Mouse (Mus musculus) cerebellum, adult 2 months (tissue): ENCODE data around the gene Dok3.

Experiments used
- CTCF ChIP-seq: fragments of 200-500 bp; IDR thresholded peaks from 2 replicates; pipeline ENCODE4 v1.5.1; 2011; ENCODE audit warnings: low read depth, mild to moderate bottlenecking, control low read depth, low read length, moderate library complexity, borderline replicate concordance; ENCODE audit not compliant: insufficient read depth
- POLR2A ChIP-seq: fragments of 200-500 bp; IDR thresholded peaks from 2 replicates; pipeline ENCODE4 v1.6.1; 2011; ENCODE audit warnings: low read length, control low read depth, borderline replicate concordance; ENCODE audit not compliant: insufficient read depth

DNA sequence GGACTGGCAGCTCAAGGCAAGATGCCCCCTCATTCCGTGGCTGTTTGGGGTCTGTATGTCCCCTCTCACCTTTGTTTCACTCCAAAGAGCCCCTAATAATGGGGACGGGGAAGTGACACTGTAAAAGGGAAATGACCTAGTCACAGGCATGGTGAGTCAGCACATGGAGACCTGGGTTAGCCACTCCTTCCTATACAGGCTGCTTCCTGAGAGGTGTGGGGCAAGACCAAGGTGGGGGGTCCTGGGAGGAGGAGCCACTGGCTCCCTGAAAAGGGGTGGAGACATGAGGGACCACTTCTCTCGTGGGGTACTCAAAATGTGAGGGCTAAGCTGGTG, 18.8 kb downstream of the Dok3 start:
- no peak for TF ChIP-seq CTCF
- TF ChIP-seq POLR2A, result no peak
